In genomic region chr10:80293325-80293724, GRCm38 (mm10) we compare ENCODE assay signal across 8 mouse cellular contexts. TPM values are rescaled to one million over a fixed set of nuclear protein-coding genes. Genes with fewer than 3 reads are reported as not detected.
DNase-seq lines count a peak whose midpoint lies in the region; ATAC-seq lines count a peak whose summit lies in the region.

No protein-coding gene starts in this region.

- peaks cover 19% of the 10 kb centered on the region for H3K36me3 ChIP-seq in kidney, embryonic 16.5 days (ENCODE audit: insufficient read depth, low read length)
- H3K36me3 ChIP-seq in hindbrain, embryonic 10.5 days = peaks cover 35% of the 10 kb centered on the region
- H3K36me3 ChIP-seq in midbrain, embryonic 14.5 days (ENCODE audit: control insufficient read depth, insufficient read depth, low read length) = peaks cover 31% of the 10 kb centered on the region

- H3K27me3 ChIP-seq in kidney, embryonic 16.5 days (ENCODE audit: insufficient read depth, low read length) = peaks cover 13% of the 10 kb centered on the region
- H3K27me3 ChIP-seq in hindbrain, embryonic 10.5 days (ENCODE audit: insufficient read depth, poor library complexity, severe bottlenecking) = peaks cover 18% of the 10 kb centered on the region
- no peaks in the 10 kb centered on the region for H3K27me3 ChIP-seq in midbrain, embryonic 14.5 days (ENCODE audit: control insufficient read depth, insufficient read depth, low read length)

- H3K4me1 ChIP-seq in kidney, embryonic 16.5 days (ENCODE audit: insufficient read depth, low read length) = peaks cover 17% of the 10 kb centered on the region
- peaks cover 59% of the 10 kb centered on the region for H3K4me1 ChIP-seq in hindbrain, embryonic 10.5 days (replicated peaks)
- H3K4me1 ChIP-seq in midbrain, embryonic 14.5 days (ENCODE audit: control insufficient read depth, insufficient read depth, low read length) = peaks cover 39% of the 10 kb centered on the region

- peak overlapping the region; percentile 99 for H3K9ac ChIP-seq in kidney, embryonic 16.5 days (replicated peaks; ENCODE audit: low read length)
- H3K9ac ChIP-seq in midbrain, embryonic 14.5 days (replicated peaks; ENCODE audit: low read length) = peak overlapping the region; percentile 98

- DNase-seq in kidney, postnatal 10 days = no peak
- DNase-seq in MN1 (ENCODE audit: low spot score) = peak; percentile 49
- DNase-seq in hindbrain, embryonic 10.5 days (ENCODE audit: low spot score) = no peak
- no peak for DNase-seq in midbrain, embryonic 14.5 days
- DNase-seq in urinary bladder, adult 2 months (ENCODE audit: low spot score) = no peak
- no peak for DNase-seq in cerebellum, postnatal 14 days
- DNase-seq in right cerebral cortex, adult 18-20 months = no peak

- 20% methylated on average over 14 of the region's 14 CpGs for WGBS in kidney, embryonic 16.5 days
- 34% methylated on average over 14 of the region's 14 CpGs for WGBS in hindbrain, embryonic 10.5 days
- WGBS in midbrain, embryonic 14.5 days = 21% methylated on average over 14 of the region's 14 CpGs

- ATAC-seq in kidney, embryonic 16.5 days (ENCODE audit: low FRiP score, low TSS enrichment) = no peak
- ATAC-seq in midbrain, embryonic 14.5 days (ENCODE audit: low FRiP score, low TSS enrichment) = no peak

- peak overlapping the region; percentile 82 for H3K4me2 ChIP-seq in kidney, embryonic 16.5 days (replicated peaks; ENCODE audit: low read depth, low read length)
- peak overlapping the region; percentile 99 for H3K4me2 ChIP-seq in midbrain, embryonic 14.5 days (ENCODE audit: low read length)

- H3K9me3 ChIP-seq in kidney, embryonic 16.5 days (ENCODE audit: low read length) = no peaks in the 10 kb centered on the region
- H3K9me3 ChIP-seq in hindbrain, embryonic 10.5 days = no peaks in the 10 kb centered on the region
- no peaks in the 10 kb centered on the region for H3K9me3 ChIP-seq in midbrain, embryonic 14.5 days (ENCODE audit: control insufficient read depth, low read length)

- H3K27ac ChIP-seq in kidney, embryonic 16.5 days (ENCODE audit: low read length) = peak overlapping the region; percentile 87; the same call in 1 of the 2 replicates
- peak overlapping the region; percentile 99 for H3K27ac ChIP-seq in hindbrain, embryonic 10.5 days
- no peak overlapping the region for H3K27ac ChIP-seq in midbrain, embryonic 14.5 days (replicated peaks; ENCODE audit: low read depth, low read length)

- peak overlapping the region; percentile 97 for H3K4me3 ChIP-seq in kidney, embryonic 16.5 days (ENCODE audit: low read length)
- H3K4me3 ChIP-seq in hindbrain, embryonic 10.5 days = peak overlapping the region; percentile 88
- H3K4me3 ChIP-seq in midbrain, embryonic 14.5 days (replicated peaks; ENCODE audit: low read depth, low read length) = peak overlapping the region; percentile 85

RNA-seq across cellular contexts. Expression of gene Rps15, which starts 1.1 kb away (rescaled TPM):
- polyA plus RNA-seq in kidney, embryonic 16.5 days (2015; fragmentation: Nextera tagmentation; extraction: Ambion mirVana) = 899 and 901 TPM in 2 replicates
- 971 and 1,039 TPM in 2 replicates for polyA plus RNA-seq in hindbrain, embryonic 10.5 days (2016; fragmentation: Nextera tagmentation; extraction: Ambion mirVana)
- polyA plus RNA-seq in midbrain, embryonic 14.5 days (2014; fragmentation: Nextera tagmentation; extraction: Ambion mirVana) = 622 and 707 TPM in 2 replicates
- polyA plus RNA-seq in urinary bladder, adult 2 months (2012; rRNA removed) = 3,215 and 3,453 TPM in 2 replicates

RNA-seq across cellular contexts. Expression of gene Apc2, which starts 2.5 kb away (rescaled TPM):
- polyA plus RNA-seq in kidney, embryonic 16.5 days (2015; fragmentation: Nextera tagmentation; extraction: Ambion mirVana) = 1.6 and 1.9 TPM in 2 replicates
- polyA plus RNA-seq in hindbrain, embryonic 10.5 days (2016; fragmentation: Nextera tagmentation; extraction: Ambion mirVana) = 30.4 and 86.1 TPM in 2 replicates
- 241 and 259 TPM in 2 replicates for polyA plus RNA-seq in midbrain, embryonic 14.5 days (2014; fragmentation: Nextera tagmentation; extraction: Ambion mirVana)
- polyA plus RNA-seq in urinary bladder, adult 2 months (2012; rRNA removed) = 0.76 and 1.4 TPM in 2 replicates

RNA-seq across cellular contexts. Expression of gene 2310011J03Rik, which starts 27.0 kb away (rescaled TPM):
- polyA plus RNA-seq in kidney, embryonic 16.5 days (2015; fragmentation: Nextera tagmentation; extraction: Ambion mirVana) = 52.9 and 54.8 TPM in 2 replicates
- polyA plus RNA-seq in hindbrain, embryonic 10.5 days (2016; fragmentation: Nextera tagmentation; extraction: Ambion mirVana) = 55.6 and 60.9 TPM in 2 replicates
- 20.4 and 21.6 TPM in 2 replicates for polyA plus RNA-seq in midbrain, embryonic 14.5 days (2014; fragmentation: Nextera tagmentation; extraction: Ambion mirVana)
- polyA plus RNA-seq in urinary bladder, adult 2 months (2012; rRNA removed) = 41.8 and 45.6 TPM in 2 replicates

RNA-seq across cellular contexts. Expression of gene Dazap1, which starts 32.0 kb away (rescaled TPM):
- polyA plus RNA-seq in kidney, embryonic 16.5 days (2015; fragmentation: Nextera tagmentation; extraction: Ambion mirVana) = 52.7 and 55.4 TPM in 2 replicates
- polyA plus RNA-seq in hindbrain, embryonic 10.5 days (2016; fragmentation: Nextera tagmentation; extraction: Ambion mirVana) = 51.0 and 51.2 TPM in 2 replicates
- 42.5 and 49.3 TPM in 2 replicates for polyA plus RNA-seq in midbrain, embryonic 14.5 days (2014; fragmentation: Nextera tagmentation; extraction: Ambion mirVana)
- polyA plus RNA-seq in urinary bladder, adult 2 months (2012; rRNA removed) = 68.2 and 82.3 TPM in 2 replicates

RNA-seq across cellular contexts. Expression of gene Gamt, which starts 32.5 kb away (rescaled TPM):
- polyA plus RNA-seq in kidney, embryonic 16.5 days (2015; fragmentation: Nextera tagmentation; extraction: Ambion mirVana) = 38.1 and 38.3 TPM in 2 replicates
- polyA plus RNA-seq in hindbrain, embryonic 10.5 days (2016; fragmentation: Nextera tagmentation; extraction: Ambion mirVana) = 38.3 and 45.1 TPM in 2 replicates
- polyA plus RNA-seq in midbrain, embryonic 14.5 days (2014; fragmentation: Nextera tagmentation; extraction: Ambion mirVana) = 15.1 and 16.7 TPM in 2 replicates
- polyA plus RNA-seq in urinary bladder, adult 2 months (2012; rRNA removed) = 17.4 and 19.0 TPM in 2 replicates

Comparison
In these comparisons a context has a peak if more than half of its experiments do, and no peak if none do; other contexts are left out.
1. RNA of gene Apc2, which starts 2.5 kb away (polyA plus RNA-seq): 241 to 259 TPM in midbrain, embryonic 14.5 days and 30.4 to 86.1 TPM in hindbrain, embryonic 10.5 days; 1.6 to 1.9 TPM in kidney, embryonic 16.5 days and 0.76 to 1.4 TPM in urinary bladder, adult 2 months; every median in the first group is over 10 times any median in the second.
2. Peak in every context shown above with its lines, with median percentiles within 50 percentile points of each other: H3K4me3 ChIP-seq.